Mouse (Mus musculus) myocyte (in vitro differentiated cells): Measurements from ENCODE around the gene Bid. TPM values are rescaled to one million over a fixed set of nuclear protein-coding genes. Genes with fewer than 3 reads are reported as not detected.

Experiments
- H3K27me3 ChIP-seq: one replicate; pipeline ENCODE4 v1.6.1; 2011; ENCODE audit not compliant: control insufficient read depth, insufficient read depth, insufficient read length
- H3K36me3 ChIP-seq: one replicate; pipeline ENCODE4 v1.6.1; 2011; ENCODE audit not compliant: control insufficient read depth, insufficient read depth
- H3K4me2 ChIP-seq: one replicate; pipeline ENCODE4 v1.6.1; 2011; ENCODE audit warnings: low read depth, control low read depth
- H3K4me3 ChIP-seq: one replicate; pipeline ENCODE4 v1.5.1; 2011; ENCODE audit warnings: mild to moderate bottlenecking, control low read depth, moderate library complexity
- H3K79me2 ChIP-seq: one replicate; pipeline ENCODE4 v1.6.1; 2011; ENCODE audit not compliant: control insufficient read depth, insufficient read depth
- H3ac ChIP-seq: one replicate; pipeline ENCODE4 v1.6.1; 2011; ENCODE audit not compliant: control insufficient read depth, insufficient read length
- CEBPB ChIP-seq: IDR thresholded peaks from 2 replicates; pipeline ENCODE4 v1.6.1; 2011; ENCODE audit warnings: mild to moderate bottlenecking, moderate library complexity; ENCODE audit not compliant: poor library complexity, insufficient read depth, severe bottlenecking
- E2F4 ChIP-seq: IDR thresholded peaks from one replicate; pipeline ENCODE4 v1.6.1; 2011; ENCODE audit warnings: mild to moderate bottlenecking, control low read depth, moderate library complexity; ENCODE audit not compliant: insufficient read depth
- MAX ChIP-seq: IDR thresholded peaks from one replicate; pipeline ENCODE4 v1.6.1; 2011; ENCODE audit warnings: low read depth, mild to moderate bottlenecking, control low read depth
- MYOD1 ChIP-seq, 3 experiments: IDR thresholded peaks; one replicate each; pipeline ENCODE4 v1.6.1; 2011; ENCODE audit warnings: control low read depth in 2 of 3, low read depth in 2 of 3, mild to moderate bottlenecking in 2 of 3, moderate library complexity in 1 of 3; ENCODE audit not compliant: insufficient read length in 2 of 3, control insufficient read depth in 1 of 3
- MYOG ChIP-seq, 3 experiments: IDR thresholded peaks; one replicate each; pipeline ENCODE4 v1.6.1; 2011; ENCODE audit warnings: control low read depth in 2 of 3, low read depth in 2 of 3, mild to moderate bottlenecking in 2 of 3; ENCODE audit not compliant: insufficient read length in 2 of 3, control insufficient read depth in 1 of 3, insufficient read depth in 1 of 3
- POLR2A ChIP-seq: IDR thresholded peaks from one replicate; pipeline ENCODE4 v1.6.1; 2011; ENCODE audit warnings: low read depth, mild to moderate bottlenecking, control low read depth, moderate library complexity; ENCODE audit not compliant: insufficient read length
- POLR2AphosphoS2 ChIP-seq: IDR thresholded peaks from one replicate; pipeline ENCODE4 v1.6.1; 2011; ENCODE audit warnings: low read depth, control low read depth; ENCODE audit not compliant: insufficient read length
- REST ChIP-seq: IDR thresholded peaks from one replicate; pipeline ENCODE4 v1.6.1; 2011; ENCODE audit warnings: mild to moderate bottlenecking, control low read depth, moderate library complexity; ENCODE audit not compliant: insufficient read depth, insufficient read length
- SRF ChIP-seq: IDR thresholded peaks from one replicate; pipeline ENCODE4 v1.6.1; 2011; ENCODE audit warnings: low read depth; ENCODE audit not compliant: control insufficient read depth, insufficient read length
- TCF12 ChIP-seq: IDR thresholded peaks from one replicate; pipeline ENCODE4 v1.6.1; 2011; ENCODE audit warnings: mild to moderate bottlenecking, control low read depth; ENCODE audit not compliant: poor library complexity, insufficient read depth, severe bottlenecking
- TCF3 ChIP-seq: IDR thresholded peaks from one replicate; pipeline ENCODE4 v1.6.1; 2011; ENCODE audit warnings: low read depth, control low read depth; ENCODE audit not compliant: insufficient read length
- USF1 ChIP-seq: IDR thresholded peaks from one replicate; pipeline ENCODE4 v1.6.1; 2011; ENCODE audit warnings: low read depth, mild to moderate bottlenecking, control low read depth, moderate library complexity
- polyA plus RNA-seq: library from polyadenylated mRNA; unstranded; fragments of >200 nt; fragmentation: generic; extraction: Trizol; gene quantifications from one replicate; pipeline ENCODE4 v1.2.1, GENCODE M21; 2012; ENCODE audit warnings: missing spikeins

Gene Bid
- polyA plus RNA-seq, 1 experiment = 34.3 TPM

- no peaks in the 10 kb centered on the region for H3K79me2 ChIP-seq
- no peak overlapping the region for H3K4me2 ChIP-seq
- H3ac ChIP-seq = no peak overlapping the region
- H3K4me3 ChIP-seq = no peak overlapping the region
- TF ChIP-seq MAX (no peak), SRF (no peak), POLR2AphosphoS2 (no peak), MYOG (IDR thresholded peaks at IDR 0.05; ENCODE audit: control insufficient read depth in 1 of 3, insufficient read depth in 1 of 3, insufficient read length in 2 of 3, low read depth in 2 of 3) (no peak), TCF12 (no peak), E2F4 (no peak), TCF3 (no peak), CEBPB (no peak), MYOD1 (IDR thresholded peaks at IDR 0.05; ENCODE audit: control insufficient read depth in 1 of 3, insufficient read length in 2 of 3, low read depth in 2 of 3) (no peak), REST (no peak), USF1 (no peak), POLR2A (no peak)
- peaks cover 4% of the 10 kb centered on the region for H3K36me3 ChIP-seq
- no peaks in the 10 kb centered on the region for H3K27me3 ChIP-seq
These were observed 28.9 kb upstream of the Bid start for GRCm38 (mm10) chr6:120945510-120945909.

- no peaks in the 10 kb centered on the region for H3K27me3 ChIP-seq
- H3K79me2 ChIP-seq = no peaks in the 10 kb centered on the region
- no peak overlapping the region for H3K4me3 ChIP-seq
- no peaks in the 10 kb centered on the region for H3K36me3 ChIP-seq
- TF ChIP-seq REST (no peak), TCF3 (no peak), SRF (no peak), MYOG (IDR thresholded peaks at IDR 0.05; ENCODE audit: control insufficient read depth in 1 of 3, insufficient read depth in 1 of 3, insufficient read length in 2 of 3, low read depth in 2 of 3) (no peak), E2F4 (no peak), POLR2AphosphoS2 (no peak), MAX (no peak), MYOD1 (IDR thresholded peaks at IDR 0.05; ENCODE audit: control insufficient read depth in 1 of 3, insufficient read length in 2 of 3, low read depth in 2 of 3) (no peak), TCF12 (no peak), POLR2A (no peak), USF1 (no peak), CEBPB (no peak)
- no peak overlapping the region for H3K4me2 ChIP-seq
- H3ac ChIP-seq = no peak overlapping the region
These were observed 27.3 kb upstream of the Bid start for GRCm38 (mm10) chr6:120943964-120944363.

GRCm38 (mm10) chr6:120943551-120943950 lies 26.9 kb upstream of the Bid start:
- Histone ChIP-seq H3K4me2 (no peak overlapping the region), H3K36me3 (no peaks in the 10 kb centered on the region), H3ac (no peak overlapping the region), H3K27me3 (no peaks in the 10 kb centered on the region), H3K79me2 (no peaks in the 10 kb centered on the region), H3K4me3 (no peak overlapping the region)
- no peak for TF ChIP-seq USF1
- TF ChIP-seq MYOG (IDR thresholded peaks at IDR 0.05; ENCODE audit: control insufficient read depth in 1 of 3, insufficient read depth in 1 of 3, insufficient read length in 2 of 3, low read depth in 2 of 3) = no peak
- no peak for TF ChIP-seq POLR2AphosphoS2
- no peak for TF ChIP-seq CEBPB
- TF ChIP-seq REST = no peak
- TF ChIP-seq MYOD1 (IDR thresholded peaks at IDR 0.05; ENCODE audit: control insufficient read depth in 1 of 3, insufficient read length in 2 of 3, low read depth in 2 of 3) = no peak
- no peak for TF ChIP-seq POLR2A
- TF ChIP-seq E2F4 = no peak
- TF ChIP-seq MAX = no peak
- TF ChIP-seq TCF3 = no peak

- H3K4me2 ChIP-seq = no peak overlapping the region
- H3K4me3 ChIP-seq = no peak overlapping the region
- H3K79me2 ChIP-seq = no peaks in the 10 kb centered on the region
- H3K27me3 ChIP-seq = no peaks in the 10 kb centered on the region
- TF ChIP-seq SRF (no peak), CEBPB (no peak), TCF3 (no peak), POLR2AphosphoS2 (no peak), USF1 (no peak), POLR2A (no peak), TCF12 (no peak), MYOG (IDR thresholded peaks at IDR 0.05; ENCODE audit: control insufficient read depth in 1 of 3, insufficient read depth in 1 of 3, insufficient read length in 2 of 3, low read depth in 2 of 3) (no peak), MAX (no peak), MYOD1 (IDR thresholded peaks at IDR 0.05; ENCODE audit: control insufficient read depth in 1 of 3, insufficient read length in 2 of 3, low read depth in 2 of 3) (no peak), E2F4 (no peak), REST (no peak)
- H3ac ChIP-seq = no peak overlapping the region
- no peaks in the 10 kb centered on the region for H3K36me3 ChIP-seq
These were observed 26.4 kb upstream of the Bid start for GRCm38 (mm10) chr6:120943079-120943478.

GRCm38 (mm10) chr6:120941575-120941974 lies 24.9 kb upstream of the Bid start:
- H3K4me2 ChIP-seq = no peak overlapping the region
- H3K79me2 ChIP-seq = no peaks in the 10 kb centered on the region
- no peaks in the 10 kb centered on the region for H3K27me3 ChIP-seq
- no peak overlapping the region for H3K4me3 ChIP-seq
- TF ChIP-seq POLR2A (no peak), USF1 (no peak), MYOD1 (IDR thresholded peaks at IDR 0.05; ENCODE audit: control insufficient read depth in 1 of 3, insufficient read length in 2 of 3, low read depth in 2 of 3) (no peak), MYOG (IDR thresholded peaks at IDR 0.05; ENCODE audit: control insufficient read depth in 1 of 3, insufficient read depth in 1 of 3, insufficient read length in 2 of 3, low read depth in 2 of 3) (no peak), MAX (no peak), SRF (no peak), POLR2AphosphoS2 (no peak), CEBPB (no peak), TCF3 (no peak), REST (no peak), TCF12 (no peak), E2F4 (no peak)
- no peak overlapping the region for H3ac ChIP-seq
- H3K36me3 ChIP-seq = no peaks in the 10 kb centered on the region
